Mouse (Mus musculus) heart, postnatal 25 days (tissue): ENCODE measurements at regions not wholly inside any gene's neighbourhood (a gene's known extent, or its start where the extent isn't known, plus 50 kb on each side); places are given as distances from the start of the nearest gene placed in this dataset.

ENCODE experiments used
- DNase-seq: peaks from one replicate; pipeline ENCODE4 v3.0.0; 2022; ENCODE audit warnings: low spot score
- intact Hi-C: fragments of 180-260 bp; cut with DNase I; formaldehyde crosslinking; loops from one replicate; pipeline ENCODE4 v1.15.1; 2025

DNA sequence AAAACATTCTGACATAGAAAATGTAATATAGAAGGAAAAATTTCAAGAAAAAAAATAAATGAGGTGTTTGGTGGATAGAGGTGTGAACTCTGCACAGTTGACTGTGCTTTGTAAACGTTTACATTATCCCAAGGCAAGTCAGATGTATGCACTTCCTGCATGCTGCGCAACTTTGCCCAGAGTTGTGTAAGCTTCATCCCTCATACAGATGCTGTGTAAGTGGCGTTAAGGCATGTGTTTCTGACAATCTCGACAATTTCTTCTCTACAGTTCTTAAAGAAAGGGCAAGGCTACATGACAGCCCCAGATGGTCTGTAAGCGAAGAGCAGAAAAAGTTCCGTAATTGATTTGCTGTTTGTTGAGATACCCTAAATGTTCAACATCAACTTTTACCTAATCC, 476.6 kb upstream of the Pitx2 start:
- DNase-seq, result no peak
- intact Hi-C loops, result no loop called here

DNA sequence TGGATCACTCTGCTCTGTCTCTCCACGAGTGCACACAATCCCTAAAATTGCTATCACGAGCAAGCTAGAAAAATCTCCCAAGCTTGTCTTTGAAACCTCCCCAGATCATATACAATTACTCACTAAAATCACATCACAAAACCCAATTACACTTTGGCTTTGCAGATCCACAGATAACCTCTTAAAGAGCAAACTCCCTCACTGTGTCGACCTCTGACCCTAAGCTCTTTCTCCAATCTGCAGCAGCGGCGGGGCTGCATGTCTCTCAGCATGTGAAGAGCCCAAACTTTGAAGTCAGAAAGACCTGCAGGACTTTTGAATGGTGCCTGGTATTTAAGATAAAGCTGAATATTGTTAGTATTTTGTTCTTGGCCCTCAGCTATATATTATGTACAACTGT, 479.4 kb upstream of the Pitx2 start:
- intact Hi-C loops, result no loop called here
- no peak for DNase-seq

DNA sequence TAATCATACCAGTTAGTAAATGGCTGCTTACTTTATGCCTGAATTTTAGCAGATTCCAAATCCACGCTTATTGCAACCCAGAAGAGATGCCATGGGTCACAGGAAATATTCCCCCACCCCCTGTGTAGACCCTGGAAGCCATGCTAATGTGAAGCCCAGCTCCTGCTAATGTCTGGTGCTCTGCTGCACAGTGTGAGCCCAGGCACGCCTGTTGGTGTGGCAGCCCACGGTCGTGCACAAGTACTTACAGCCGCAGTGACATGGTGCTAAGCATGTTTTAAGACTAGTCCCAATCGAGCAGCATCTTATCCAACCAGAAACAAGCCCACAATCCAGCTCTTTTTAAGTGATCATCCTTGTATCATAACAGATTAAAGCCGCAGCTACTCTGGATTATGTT, 480.5 kb upstream of the Pitx2 start:
- intact Hi-C loops, result no loop called here

DNA sequence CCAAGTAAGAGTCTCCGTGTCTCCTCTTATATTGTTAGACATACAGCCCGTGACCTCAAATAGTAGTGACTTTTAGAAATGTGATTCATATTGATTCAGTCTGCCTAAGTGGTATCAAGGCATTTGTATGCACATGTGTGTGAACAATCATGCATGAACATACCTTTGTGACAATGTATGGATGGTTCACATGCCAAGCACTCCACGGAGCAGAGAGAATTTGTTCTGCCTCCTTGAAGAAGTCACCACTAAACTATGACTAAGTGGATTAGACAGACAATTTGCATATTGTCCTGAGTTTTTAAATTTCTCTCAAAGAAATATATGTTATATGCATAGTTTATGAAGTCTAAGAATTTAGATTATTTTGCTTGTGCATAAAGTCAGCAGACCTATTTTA, 492.4 kb upstream of the Pitx2 start:
- DNase-seq, result no peak
- intact Hi-C loops, result no loop called here

More for the DNA sequence above, 480.5 kb upstream of the Pitx2 start:
- DNase-seq, result no peak

DNA sequence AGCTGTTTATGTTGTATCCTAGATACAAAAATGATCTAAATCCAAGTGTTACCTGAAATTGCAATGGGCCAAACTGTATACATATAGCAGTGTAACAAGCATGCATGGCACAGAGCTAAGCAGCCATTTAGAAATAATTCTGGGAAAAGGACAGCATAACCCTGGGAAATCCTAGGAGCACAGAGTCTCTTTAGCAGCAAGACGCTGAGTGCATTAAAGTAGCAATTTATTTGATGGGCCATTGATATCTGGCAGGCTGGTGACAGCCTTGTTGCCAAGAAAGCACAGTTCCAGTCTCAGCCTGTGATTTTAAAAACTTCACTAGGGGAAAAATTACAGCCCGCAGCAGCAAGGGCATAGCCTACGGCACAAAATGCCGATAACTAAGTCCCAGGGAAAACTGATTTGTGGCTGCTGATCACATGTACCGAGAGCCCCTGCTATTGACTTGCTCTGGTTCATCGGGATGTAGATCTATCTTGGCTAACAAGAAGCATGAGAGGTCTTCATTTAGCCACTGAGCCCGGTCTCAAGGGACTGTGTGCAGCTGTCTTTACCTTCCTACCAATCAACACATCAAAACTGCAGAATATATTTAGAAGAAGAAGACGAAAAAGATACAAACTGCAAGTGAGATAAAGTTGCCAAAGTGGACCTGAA, 531.1 kb upstream of the Pitx2 start:
- DNase-seq, result no peak
- intact Hi-C loops, result no loop called here

DNA sequence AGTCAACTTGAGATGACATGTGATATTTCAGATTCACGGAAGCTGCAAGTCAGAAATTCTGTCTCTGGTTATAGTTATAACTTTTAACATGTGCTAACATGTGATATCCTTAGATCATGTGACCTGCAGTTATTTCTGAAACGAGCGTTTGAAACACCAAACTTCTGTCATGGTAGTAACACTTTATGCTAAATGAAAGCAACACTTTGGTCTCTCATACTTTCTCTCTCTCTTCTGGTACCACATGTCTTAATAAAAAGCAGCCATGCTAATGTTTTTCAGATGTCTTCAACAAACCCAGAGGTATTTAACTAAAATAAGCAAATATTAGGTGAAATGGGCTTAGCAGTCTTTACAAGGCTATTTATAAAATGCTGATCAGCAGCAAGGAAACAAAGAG, 534.5 kb upstream of the Pitx2 start:
- intact Hi-C loops, result no loop called here
- no peak for DNase-seq

DNA sequence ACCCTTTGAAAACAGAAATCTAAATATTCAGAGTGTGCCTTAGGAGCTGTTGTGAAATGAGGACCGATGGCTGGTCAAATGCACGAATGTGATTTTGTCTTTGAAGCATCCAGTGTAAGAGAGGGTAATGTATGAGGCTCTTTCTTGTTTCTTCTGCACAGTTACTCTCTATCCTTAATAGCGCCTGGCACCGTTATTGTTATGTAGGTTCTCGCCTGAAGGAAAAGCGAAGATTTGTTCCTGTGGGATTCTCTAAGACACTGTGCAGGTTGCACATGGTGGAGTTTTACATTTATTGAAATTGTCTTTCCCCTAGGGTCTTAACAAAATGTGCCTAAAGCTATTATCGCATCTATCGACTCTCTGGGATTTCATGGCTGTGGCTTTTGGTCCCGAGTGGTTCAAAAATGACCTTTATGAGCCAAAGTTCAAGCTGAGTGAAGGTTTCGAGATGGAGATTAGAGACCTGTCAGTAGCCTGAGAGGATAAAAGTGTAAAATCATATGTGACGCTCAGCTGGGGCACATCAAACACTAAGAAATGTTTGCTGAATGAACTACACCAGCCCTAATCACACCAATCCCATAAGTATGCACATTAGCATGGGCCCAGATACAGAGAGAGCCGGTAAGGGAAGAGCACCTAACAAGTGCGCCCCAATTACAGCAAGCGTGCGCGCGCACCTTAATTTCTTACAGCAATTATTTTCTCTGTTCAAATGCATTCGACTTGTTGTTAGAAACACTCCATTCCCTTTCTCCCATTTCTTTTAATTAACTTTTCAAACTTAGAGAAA, 562.5 kb upstream of the Pitx2 start:
- intact Hi-C loops, result no loop called here
- no peak for DNase-seq

DNA sequence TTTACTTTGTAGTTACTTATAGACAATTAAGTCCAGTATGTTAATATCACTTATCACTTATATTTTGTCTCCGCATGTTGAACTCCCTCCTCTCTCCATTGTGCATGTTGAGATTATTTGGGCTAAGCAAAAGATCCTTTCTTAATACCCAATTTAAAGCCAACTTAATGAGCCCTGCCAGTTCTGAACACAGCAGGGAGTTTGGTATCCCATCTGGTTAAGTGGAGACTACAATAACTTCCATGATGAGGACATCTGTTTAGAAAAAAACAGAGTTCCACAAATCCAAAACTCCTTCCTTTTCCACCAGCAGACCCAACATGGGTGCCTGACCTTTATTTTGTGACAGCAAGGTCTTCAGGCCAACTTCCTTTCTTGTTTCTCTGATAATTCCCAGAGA, 572.0 kb upstream of the Pitx2 start:
- DNase-seq, result no peak
- intact Hi-C loops, result no loop called here

DNA sequence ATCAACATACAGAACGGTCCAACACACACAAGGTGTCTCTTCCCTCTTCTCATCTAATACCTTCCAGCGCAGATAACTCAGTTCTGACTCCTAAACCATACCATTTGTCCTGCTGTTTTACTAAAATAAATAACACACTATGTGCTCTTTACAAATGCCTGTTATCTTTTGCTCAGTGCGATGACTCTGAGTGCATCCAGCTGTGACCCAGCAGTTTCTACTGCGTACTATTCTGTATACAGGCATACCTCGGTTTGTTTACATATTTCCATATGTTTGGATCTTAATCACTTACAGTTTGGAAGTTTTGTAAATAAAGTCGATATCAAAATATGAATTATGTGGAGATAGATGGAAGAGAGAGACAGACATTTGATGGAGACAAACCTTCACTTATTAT, 583.0 kb upstream of the Pitx2 start:
- no peak for DNase-seq
- intact Hi-C loops, result no loop called here

DNA sequence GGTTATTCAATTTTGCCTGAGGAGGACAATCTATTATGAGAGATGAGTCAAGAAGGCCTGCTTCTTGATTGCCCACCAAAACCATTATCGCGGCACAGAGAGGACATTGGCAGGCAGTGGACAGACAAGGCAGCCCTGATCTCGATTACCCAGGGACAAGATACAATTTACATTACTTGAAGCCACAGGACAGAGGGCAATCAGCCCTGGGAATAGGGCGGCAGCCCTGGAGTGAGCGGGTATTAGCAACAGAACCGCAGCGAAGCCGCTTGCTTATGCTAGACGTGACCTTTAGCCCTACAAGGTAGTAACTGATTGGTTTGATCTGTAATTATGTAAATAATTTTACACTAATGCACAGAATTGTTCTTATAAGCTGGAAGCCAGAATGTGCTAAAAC, 586.0 kb upstream of the Pitx2 start:
- DNase-seq, result no peak
- intact Hi-C loops, result no loop called here

DNA sequence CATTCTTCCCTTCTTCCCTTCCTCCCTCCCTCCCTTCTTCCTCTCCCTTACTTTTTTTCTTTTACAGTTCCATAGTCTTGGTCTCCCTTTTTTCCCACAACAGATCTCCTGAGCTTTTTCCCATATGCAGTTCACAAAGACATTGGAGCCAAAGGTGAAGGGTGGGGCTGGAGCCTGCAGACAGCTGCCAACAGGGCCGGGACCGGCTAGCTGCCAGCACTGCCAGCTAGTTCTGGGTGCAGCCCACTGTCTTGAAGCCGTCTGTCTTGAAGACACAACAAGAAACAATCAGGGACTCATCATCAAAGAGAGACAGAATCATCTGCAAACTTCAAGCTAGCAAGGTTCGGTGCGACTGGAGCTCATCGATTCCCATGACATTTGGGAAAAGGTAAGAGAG, 588.9 kb upstream of the Pitx2 start:
- intact Hi-C loops, result no loop called here
- no peak for DNase-seq

DNA sequence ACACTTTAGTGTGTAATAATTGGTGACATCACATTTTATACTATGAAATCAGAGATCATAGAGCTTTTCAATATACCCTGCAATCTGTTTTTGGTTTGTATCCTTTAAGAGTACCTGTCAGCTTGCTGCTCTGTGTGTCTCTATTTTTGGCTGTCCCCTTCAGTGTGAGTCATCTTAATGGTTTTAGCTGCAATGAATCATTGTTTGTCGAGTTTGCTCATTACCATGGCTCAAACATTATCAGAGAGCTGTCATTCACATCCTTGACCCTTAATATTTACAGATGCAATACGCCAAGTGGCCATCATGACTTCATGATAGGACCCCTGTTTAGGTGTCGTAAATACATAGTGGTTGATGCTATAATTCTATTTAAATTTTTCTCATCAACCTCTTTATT, 591.0 kb upstream of the Pitx2 start:
- DNase-seq, result no peak
- intact Hi-C loops, result no loop called here

DNA sequence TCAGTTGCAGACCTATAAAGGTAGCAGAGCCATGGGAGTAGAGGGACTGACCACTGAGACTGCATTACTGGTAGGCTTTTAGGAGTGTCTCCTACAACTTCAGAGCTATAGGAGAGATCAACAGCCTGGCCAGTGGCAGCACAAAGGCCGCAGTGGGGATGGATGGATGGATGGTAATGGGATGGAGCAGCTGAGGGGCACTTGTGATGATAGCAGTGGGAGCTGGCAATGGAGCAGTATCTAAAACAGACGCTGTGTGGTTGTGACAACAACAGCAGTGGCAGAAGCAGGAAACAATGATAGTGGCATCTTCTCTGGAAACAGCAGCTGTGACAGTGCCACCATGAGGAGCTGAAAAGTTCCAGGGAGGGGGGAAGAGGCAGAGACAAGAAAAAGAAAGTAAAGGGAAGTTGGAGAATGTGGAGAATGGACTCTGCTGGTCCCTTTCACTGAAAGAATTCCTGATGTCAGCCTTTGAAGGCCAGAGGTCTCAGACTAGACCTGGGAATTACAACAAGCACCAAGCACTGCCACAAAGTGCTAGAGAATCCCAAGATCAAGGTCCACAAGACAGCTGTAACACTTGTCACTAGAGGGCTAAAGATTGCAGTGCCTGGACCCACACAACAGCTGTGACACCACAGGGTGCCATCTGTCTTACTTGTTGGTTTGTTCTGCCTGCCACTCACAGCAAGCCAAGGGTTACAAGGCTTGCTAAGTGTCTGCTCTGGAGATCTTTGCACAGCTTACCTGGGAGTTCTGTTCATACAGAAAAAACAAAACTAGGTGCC, 624.1 kb upstream of the Pitx2 start:
- intact Hi-C loops, result no loop called here
- DNase-seq, result no peak

DNA sequence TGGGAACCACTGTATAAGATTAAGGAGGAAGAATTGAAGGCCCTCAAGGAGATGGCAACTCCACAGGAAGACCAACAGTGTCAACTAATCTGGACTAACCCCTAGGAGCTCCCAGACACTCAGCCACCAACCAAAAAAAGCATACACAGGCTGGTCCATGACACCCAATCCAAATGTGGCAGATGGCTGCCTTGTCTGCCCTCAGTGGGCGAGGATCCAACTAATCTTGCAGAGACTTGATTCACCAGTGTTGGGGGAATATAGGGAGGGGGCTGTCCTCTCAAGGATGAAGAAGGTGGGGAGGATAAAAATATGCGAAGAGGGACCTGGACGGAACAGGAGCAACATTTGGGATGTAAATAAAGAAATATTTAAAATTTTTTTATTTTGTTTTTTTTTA, 629.1 kb upstream of the Pitx2 start:
- no peak for DNase-seq
- intact Hi-C loops, result no loop called here

DNA sequence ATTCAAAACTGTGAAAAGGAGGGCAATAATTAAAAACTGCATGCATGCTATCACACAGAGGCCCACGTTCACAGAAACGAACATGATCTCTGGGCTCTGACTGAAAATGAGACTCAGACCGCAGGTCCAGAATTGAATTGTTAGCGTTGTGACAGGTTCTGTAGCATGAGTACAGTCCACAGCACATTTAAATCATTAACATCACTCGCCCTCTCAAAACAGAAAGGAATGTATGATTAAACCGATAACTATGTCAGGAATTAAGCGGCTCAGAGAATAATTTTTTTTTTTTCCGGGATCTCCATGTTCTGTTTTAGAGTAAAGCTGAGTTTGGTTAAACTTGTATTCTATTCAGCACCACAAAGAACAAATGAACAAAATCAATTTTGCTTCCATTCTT, 634.3 kb upstream of the Pitx2 start:
- intact Hi-C loops, result no loop called here
- no peak for DNase-seq

DNA sequence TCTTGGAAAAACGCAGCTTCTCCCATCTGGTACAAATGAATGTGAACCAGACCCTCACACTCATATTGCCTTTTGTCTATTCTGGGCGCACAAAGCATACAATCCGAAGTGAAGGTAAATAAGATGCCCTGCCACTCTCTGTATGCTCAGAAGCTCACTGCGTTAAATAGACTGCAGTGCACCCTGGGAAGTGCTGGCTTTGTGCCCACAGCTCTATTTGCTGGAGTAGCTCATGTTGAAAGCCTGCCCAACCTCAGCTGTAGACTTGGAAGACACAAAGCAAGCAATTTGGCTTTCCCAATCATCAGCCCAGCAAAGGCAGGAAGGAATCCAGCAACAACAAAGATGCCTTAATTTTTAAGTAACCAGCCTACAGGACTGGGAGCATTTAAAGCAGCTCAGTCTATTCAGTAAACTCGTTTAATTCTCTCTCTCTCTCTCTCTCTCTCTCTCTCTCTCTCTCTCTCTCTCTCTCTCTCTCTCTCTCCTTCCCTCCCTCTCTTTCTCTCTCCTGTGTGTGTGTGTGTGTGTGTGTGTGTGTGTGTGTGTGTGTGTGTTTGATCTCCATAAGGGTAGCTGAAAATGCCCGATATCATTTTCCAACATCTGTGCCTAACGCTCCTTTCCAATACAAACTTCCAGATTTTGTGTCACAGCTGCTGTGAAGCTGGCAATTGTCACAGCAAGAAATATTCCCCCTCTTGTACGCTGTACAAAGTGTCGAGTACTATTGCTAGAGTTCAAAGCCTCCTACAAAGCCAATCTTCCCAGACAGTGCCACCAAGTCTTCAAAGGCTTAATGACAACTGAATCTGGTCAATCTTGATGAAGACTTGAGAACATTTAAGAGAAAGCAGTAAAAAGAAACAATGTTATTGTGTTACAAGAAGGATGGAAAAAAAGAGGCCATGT, 650.5 kb upstream of the Fam241a start:
- intact Hi-C loops, result no loop called here
- peak; percentile 28 for DNase-seq

DNA sequence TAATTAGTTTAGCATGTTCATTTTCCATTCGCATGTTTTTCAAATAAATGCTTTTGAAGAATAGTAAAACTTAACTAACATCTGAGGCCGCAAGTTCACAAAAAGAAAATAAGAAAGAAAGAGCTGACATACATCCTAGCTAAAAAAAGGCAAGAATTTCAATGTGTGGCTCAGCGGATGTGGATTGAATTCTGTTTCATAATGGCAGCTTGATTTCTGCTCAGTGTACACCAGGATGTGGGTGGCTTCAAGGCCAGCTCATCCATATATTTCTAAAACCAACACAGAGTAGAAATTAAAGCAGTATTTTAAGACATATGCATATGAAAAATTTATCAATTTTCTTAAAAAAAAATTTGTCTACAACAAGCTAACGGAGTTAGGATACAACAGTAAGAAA, 629.3 kb upstream of the Fam241a start:
- no peak for DNase-seq
- intact Hi-C loops, result no loop called here

DNA sequence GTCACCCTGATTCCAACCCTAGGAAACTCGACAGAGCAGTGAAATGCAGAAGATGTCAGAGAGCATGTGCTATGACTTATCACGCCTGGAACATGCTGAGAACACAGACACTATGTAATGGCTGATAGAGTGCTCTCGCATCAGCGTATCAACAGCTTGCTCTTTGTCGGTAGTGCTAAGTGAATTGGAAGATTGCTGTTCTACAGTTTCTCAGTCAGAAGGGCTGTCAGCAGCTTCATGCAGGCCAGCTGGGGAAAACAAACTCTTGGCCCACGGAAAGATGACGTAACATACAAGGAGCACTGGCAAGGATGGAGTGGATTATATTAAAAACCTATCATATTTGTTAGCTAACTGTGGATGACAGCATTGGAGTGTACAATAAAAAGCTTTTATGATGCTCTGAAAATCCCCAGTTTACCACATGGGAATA, 624.6 kb upstream of the Fam241a start:
- peak; percentile 54 for DNase-seq
- intact Hi-C loops, result no loop called here

DNA sequence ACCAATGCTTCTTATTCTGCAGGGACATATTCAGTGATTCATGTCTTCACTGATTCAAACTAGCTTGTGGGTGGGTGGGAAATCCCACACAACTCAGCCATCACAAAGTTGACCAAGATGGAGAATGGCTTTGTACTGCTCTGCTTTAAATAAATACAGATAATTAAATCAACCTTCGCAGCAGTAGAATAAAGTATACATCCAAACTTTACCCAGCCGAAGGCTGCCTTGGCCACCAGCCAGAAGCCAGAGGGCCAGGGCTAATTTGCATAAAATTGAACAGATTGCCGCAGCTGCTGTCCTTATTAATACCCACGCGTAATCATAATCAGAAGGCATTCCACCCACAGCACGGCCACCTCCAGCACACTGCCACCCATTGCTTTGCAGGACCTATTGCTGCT, 623.8 kb upstream of the Fam241a start:
- intact Hi-C loops, result no loop called here
- DNase-seq, result no peak

DNA sequence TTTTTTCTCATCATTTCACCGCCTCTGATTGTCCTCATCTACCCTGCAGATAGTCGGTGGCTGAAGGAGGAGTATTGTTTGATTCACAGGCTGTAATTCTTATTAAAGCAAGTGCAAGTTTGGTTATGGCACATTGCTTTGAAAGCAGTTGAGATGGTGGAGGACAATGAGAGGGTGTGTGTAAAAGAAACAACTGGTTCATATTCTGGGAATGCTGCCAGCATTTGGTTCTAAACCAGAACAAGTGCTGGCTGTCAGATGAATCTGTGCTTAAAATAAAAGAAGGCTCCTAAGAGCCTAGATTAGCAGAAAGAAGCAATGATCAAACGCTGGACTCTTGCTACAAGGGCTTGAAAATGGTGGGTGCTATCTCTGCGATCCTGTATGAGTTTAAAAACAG, 622.7 kb upstream of the Fam241a start:
- intact Hi-C loops, result no loop called here
- DNase-seq, result no peak
